Mouse (Mus musculus): Measurements from ENCODE around the gene Rims4.

- TF ChIP-seq CTCF (IDR thresholded peaks at IDR 0.05; ENCODE audit: borderline replicate concordance, insufficient read depth, low read depth, low read length): no peak
- no peak for TF ChIP-seq POLR2A (IDR thresholded peaks at IDR 0.05; ENCODE audit: borderline replicate concordance, insufficient read depth, low read length)
These were observed 76.4 kb downstream of the Rims4 start for GRCm38 (mm10) chr2:163842043-163842442.

Measured in cerebellum, adult 2 months (tissue).